Mouse (Mus musculus) spleen, postnatal 10 days (tissue): ENCODE measurements around the gene Cacna1c.

Experiments
- DNase-seq, 2 experiments: peaks; one replicate each; pipeline ENCODE4 v3.0.0; 2021 to 2022; ENCODE audit warnings: low spot score in 2 of 2

The Cacna1c gene

GRCm38 (mm10) chr6:119099333-119099732, 96.9 kb downstream of the Cacna1c start:
- DNase-seq, result no peak

DNA sequence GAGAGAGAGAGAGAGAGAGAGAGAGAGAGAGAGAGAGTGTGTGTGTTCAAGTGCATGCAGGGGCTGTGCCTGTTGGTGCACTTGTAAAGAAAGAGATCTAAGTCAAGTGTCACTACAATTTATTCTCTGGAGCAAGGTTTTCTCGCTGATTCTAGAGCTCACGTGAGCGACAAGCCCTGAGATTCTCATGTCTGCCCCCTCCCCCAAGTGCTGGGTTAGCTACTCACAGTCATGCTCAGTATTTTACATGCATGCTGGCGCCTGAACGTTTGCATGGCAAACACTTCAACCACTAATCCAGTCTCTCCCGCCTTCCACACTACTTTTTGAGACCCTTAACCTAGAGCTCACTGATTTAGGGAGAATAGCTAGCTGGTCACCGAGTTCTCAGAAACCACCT, 99.7 kb downstream of the Cacna1c start:
- DNase-seq, result no peak

DNA sequence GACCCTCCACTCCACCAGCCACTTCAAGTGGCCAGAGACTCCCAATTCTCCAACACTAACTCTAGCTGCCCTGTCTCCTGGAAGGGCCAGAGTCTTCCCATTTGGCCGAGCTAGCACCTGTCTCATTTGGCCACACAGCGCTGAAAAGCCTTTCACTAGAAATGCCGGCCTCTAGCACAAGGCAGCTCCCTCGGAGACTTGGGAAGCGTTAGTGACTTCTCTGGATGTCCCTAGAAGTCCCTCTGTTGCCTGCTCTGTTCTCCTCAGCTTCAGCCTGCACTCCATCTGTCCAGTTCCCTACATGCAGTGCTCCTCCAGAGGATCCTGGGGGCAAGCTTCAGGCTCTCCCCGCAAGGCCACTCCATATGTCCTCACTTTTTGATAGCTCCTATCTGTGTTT, 101.1 kb downstream of the Cacna1c start:
- no peak for DNase-seq

DNA sequence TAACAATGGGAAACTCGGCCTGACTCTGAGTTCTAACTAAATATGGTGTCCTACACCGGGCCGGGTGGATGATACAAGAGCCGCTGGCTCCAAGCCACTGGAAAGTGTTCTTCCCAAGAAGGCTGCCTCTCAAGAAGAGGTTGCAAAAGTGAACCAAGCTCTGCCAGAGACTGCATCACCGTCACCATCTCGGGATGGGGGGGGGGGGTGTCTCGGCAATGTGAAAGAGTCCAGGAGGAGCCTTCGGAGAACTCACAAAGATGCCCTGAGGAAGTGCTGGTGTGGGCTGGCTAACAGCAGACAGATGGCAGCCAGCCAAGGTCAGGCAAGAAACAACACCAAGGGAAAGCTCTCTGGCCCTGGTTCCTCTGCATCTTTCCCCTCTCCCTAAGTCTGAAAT, 107.0 kb downstream of the Cacna1c start:
- no peak for DNase-seq

GRCm38 (mm10) chr6:119088381-119088780, 107.8 kb downstream of the Cacna1c start:
- no peak for DNase-seq

GRCm38 (mm10) chr6:119087919-119088318, 108.3 kb downstream of the Cacna1c start:
- DNase-seq, result no peak

DNA sequence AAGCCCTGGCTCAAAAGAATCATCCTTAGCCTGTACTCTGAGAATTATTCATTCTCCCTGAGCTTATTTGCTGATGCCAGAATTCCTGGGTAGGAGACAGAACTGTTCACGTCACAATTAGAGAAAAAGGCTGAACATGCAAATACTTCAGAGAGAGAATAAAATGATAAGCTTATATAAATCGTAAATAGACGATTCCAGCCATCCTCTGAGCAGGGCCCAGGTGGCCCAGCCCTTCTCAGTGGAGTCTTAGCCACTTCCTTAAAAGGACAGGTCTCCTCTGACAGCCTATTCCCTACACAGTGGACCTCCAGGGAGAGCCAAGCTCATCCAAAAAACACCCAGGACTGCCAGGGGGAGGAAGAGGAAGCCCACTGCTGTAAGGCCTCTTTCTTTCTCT, 110.4 kb downstream of the Cacna1c start:
- no peak for DNase-seq

- no peak for DNase-seq
Measured at GRCm38 (mm10) chr6:119084532-119084931, 111.7 kb downstream of the Cacna1c start.

GRCm38 (mm10) chr6:119083559-119083958, 112.7 kb downstream of the Cacna1c start:
- DNase-seq, result no peak

DNA sequence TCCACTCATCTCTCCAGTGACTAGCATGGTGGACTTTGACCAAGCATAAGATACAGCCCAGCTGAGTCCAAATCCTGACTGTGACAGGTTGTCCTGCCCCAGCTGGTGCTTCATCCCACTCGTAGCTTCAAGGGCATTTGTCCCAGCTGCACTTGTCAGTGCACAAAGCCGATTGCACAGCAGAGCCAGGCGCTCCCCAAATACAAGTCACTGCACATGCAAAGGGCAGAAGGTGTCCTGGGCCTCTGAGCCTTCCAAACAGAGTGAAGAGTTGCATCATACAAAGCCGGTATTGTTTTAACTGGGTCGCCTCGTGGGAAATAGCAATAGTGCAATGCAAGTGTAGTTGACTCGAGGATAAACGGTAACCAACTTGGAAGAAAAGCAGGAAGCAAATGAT, 113.6 kb downstream of the Cacna1c start:
- no peak for DNase-seq

- DNase-seq, result no peak
Measured at GRCm38 (mm10) chr6:119081650-119082049, 114.6 kb downstream of the Cacna1c start.

- DNase-seq, result no peak
Measured at GRCm38 (mm10) chr6:119079626-119080025, 116.6 kb downstream of the Cacna1c start.

- DNase-seq, result no peak
Measured at GRCm38 (mm10) chr6:119078912-119079311, 117.3 kb downstream of the Cacna1c start.

- DNase-seq, result no peak
Measured at GRCm38 (mm10) chr6:119077231-119077630, 119.0 kb downstream of the Cacna1c start.

DNA sequence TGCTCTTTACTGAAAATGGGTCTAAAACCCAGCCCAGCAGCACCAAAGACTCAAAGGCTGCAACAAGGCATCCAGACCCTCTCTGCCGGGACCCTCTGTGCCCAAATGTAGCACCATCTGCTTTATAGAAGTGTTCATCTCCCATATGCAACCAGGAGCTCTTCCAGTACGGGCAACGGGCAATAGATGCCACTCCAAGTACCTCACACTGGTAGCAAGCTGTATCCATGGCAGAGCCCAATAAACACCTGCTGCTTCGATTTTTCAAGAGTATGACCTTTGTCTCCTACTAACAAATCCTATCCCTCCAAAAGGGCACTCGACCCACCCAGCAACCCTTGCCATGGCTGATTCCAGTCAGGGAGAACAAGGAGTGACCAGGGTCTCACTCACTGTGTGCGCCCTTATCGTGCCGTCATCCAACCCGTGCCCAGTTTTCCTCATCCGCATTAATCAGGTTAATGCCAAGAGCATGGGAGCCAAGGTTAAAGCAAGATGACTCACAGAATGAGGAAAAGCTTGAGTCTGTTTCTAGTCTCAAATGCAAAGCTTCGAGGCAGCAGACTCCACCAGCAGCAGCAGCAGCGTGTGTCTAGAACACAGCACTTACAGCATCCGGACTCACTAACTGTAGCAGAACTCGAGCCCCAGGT, 122.7 kb downstream of the Cacna1c start:
- no peak for DNase-seq

DNA sequence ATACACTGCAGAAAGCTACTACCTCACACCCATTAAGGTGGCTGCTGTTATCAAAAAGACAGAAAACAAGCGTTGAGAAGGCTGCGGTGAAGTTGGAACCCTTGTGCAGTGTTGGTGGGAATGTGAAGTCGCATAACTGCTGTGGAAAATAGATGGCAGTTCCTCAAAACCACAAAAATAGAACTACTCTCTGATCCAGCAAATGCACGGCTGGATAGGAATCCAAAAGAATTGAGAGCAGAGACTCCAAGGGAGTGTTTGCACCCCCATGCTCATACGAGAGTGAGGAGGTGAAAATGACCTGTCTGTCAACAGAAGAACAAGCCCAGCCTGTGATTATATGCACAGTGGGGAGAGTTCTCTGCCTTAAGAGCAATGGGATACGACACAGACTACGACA, 123.4 kb downstream of the Cacna1c start:
- DNase-seq, result no peak

- DNase-seq, result no peak
Measured at GRCm38 (mm10) chr6:119070771-119071170, 125.4 kb downstream of the Cacna1c start.

DNA sequence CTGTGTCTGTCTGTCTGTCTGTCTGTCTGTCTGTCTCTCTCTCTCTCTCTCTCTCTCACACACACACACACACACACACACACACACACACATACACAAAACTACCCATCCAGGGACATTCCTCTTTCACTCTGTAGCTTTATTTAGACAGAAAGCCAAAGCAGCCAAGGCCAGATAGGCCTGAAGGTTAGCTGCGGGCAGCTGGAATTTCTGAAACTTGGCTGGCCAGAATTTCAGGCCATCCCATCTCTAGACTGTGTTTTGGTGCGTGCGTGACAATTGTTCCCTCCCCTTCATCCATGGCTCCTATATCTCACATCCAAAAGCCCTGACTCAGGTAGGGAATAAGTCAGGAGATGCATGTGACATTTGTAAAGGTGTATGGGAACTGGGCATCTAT, 125.9 kb downstream of the Cacna1c start:
- DNase-seq, result no peak

DNA sequence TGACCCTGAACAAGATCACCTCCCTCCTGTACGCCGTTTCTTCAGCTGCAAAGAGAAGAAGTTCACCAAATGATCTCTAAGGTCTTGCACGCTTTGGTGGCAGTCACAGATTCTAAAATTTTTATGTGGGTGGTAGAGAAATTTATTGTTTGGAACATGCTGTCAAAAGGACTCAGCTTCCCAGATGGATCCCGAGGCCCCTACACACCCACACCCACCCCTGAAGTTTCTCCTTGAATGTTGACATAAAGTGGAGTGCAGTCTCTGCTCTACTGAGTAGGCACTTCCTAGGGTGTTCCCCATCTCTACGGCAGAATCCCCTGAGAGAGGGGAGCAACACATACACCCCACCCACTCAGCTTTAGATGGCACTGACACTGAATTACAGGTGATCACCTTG, 127.1 kb downstream of the Cacna1c start:
- DNase-seq, result no peak

- no peak for DNase-seq
Measured at GRCm38 (mm10) chr6:119068650-119069049, 127.6 kb downstream of the Cacna1c start.

DNA sequence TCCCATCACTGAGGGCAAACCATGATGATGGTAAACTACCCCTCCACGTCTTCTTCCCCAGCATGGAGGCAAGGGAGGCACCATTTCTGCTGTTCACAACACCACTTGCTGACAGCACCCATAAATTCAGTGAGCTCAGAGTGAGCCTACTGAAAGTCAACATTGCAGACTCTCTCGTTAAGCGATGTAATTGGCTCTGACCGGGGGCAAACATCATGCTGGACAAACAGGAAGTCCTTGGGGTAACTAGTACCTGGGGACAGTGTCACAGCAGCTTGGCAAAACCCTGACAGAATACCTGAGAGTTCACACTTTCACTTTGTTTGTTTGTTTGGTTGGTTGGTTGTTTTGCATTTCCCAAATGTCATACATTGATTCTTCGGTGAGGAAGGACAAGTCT, 131.3 kb downstream of the Cacna1c start:
- no peak for DNase-seq

DNA sequence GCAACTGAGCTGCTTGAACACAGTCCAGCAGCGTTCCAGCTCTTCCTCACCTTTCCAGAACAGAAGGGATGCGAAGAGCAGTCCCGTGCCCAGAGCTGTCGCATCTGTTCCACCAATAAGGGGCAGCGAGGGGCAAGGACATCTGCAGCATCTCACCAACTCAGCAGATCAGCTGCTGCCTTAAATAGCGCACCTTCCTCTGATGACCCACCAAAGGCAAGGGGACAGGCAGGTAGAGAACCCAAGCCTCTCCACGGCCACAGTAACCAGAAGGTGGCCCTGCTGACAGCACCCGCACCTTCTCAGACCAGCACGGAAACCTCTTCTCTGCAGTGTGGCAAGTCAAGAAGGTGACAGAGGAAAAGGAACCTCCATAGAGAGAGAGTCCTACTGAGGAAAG, 131.8 kb downstream of the Cacna1c start:
- DNase-seq, result no peak

- no peak for DNase-seq
Measured at GRCm38 (mm10) chr6:119062695-119063094, 133.5 kb downstream of the Cacna1c start.

DNA sequence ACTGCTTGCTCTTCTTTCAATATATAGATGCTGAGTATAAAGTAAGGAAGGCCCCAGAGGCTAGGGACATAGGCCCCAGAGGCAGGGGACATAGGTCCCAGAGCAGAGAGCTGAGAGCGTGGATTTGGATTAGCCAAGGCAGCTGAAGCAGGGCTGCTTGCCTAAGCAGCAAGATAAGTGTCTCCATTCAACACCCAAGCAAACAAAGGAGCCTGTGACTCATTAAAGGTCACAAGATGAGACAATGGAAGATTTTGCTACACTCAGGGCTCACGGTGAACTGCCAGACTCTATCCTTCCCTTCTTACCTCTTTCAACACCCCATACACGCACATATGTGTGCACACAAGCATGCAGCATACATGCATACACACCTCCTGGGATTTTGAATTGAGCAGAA, 137.3 kb downstream of the Cacna1c start:
- DNase-seq, result no peak
